10 mouse cellular contexts compared by ENCODE assay signal in genomic region chr13:110280028-110280562, GRCm38 (mm10). TPM values are rescaled to one million over a fixed set of nuclear protein-coding genes. Genes with fewer than 3 reads are reported as not detected.
DNase-seq lines count a peak whose midpoint lies in the region; ATAC-seq and TF ChIP-seq lines count a peak whose summit lies in the region.
"Had no signal": no experiment of that assay in that cellular context is flagged by ENCODE, and none has a peak within 500 bp of the region (broad histone marks: within the 10 kb centered on the region; RNA-seq: fewer than 3 reads in every experiment).

No protein-coding gene starts in this region.

- no peaks in the 10 kb centered on the region for H3K36me3 ChIP-seq in E14TG2a.4 (ENCODE audit: insufficient read depth, low read length)
- no peaks in the 10 kb centered on the region for H3K36me3 ChIP-seq in forebrain, embryonic 13.5 days (ENCODE audit: poor library complexity, severe bottlenecking)
- no peaks in the 10 kb centered on the region for H3K36me3 ChIP-seq in liver, embryonic 15.5 days (replicated peaks)
- no peaks in the 10 kb centered on the region for H3K36me3 ChIP-seq in neural tube, embryonic 12.5 days

- peak overlapping the region; percentile 72 for H3K9ac ChIP-seq in forebrain, embryonic 13.5 days
- no peak overlapping the region for H3K9ac ChIP-seq in liver, embryonic 15.5 days
- peak overlapping the region; percentile 52 for H3K9ac ChIP-seq in neural tube, embryonic 12.5 days

- under 1% methylated on average over 24 of the region's 24 CpGs for WGBS in forebrain, embryonic 13.5 days
- 2% methylated on average over 24 of the region's 24 CpGs for WGBS in liver, embryonic 15.5 days (ENCODE audit: insufficient replicate concordance)
- under 1% methylated on average over 24 of the region's 24 CpGs for WGBS in neural tube, embryonic 12.5 days

- peak; percentile 98 for ATAC-seq in cerebellum, adult (ENCODE audit: insufficient number of reproducible peaks, low FRiP score, low TSS enrichment)
- ATAC-seq in forebrain, embryonic 13.5 days, result peak; percentile 97
- peak; percentile 37; the same call in 1 of the 2 replicates for ATAC-seq in liver, embryonic 15.5 days (ENCODE audit: insufficient read depth)
- peak; percentile 99 for ATAC-seq in neural tube, embryonic 12.5 days (ENCODE audit: low FRiP score, low read depth)

- no peaks in the 10 kb centered on the region for H3K9me3 ChIP-seq in E14TG2a.4 (ENCODE audit: low read length)
- no peaks in the 10 kb centered on the region for H3K9me3 ChIP-seq in forebrain, embryonic 13.5 days (replicated peaks)
- no peaks in the 10 kb centered on the region for H3K9me3 ChIP-seq in liver, embryonic 15.5 days (replicated peaks)
- H3K9me3 ChIP-seq in neural tube, embryonic 12.5 days, result no peaks in the 10 kb centered on the region

- intact Hi-C loops in heart, postnatal 14 days (cut with DNase I), result no loop called here

- H3K27ac ChIP-seq in forebrain, embryonic 13.5 days, result peak overlapping the region; percentile 84
- no peak overlapping the region for H3K27ac ChIP-seq in liver, embryonic 15.5 days (replicated peaks)
- H3K27ac ChIP-seq in neural tube, embryonic 12.5 days, result peak overlapping the region; percentile 54; the same call in 1 of the 2 replicates

- no peak for TF ChIP-seq CTCF in E14TG2a.4 (conservative IDR thresholded peaks at IDR 0.05; ENCODE audit: low read length)

- H3K4me2 ChIP-seq in forebrain, embryonic 13.5 days, result peak overlapping the region; percentile 71
- peak overlapping the region; percentile 53 for H3K4me2 ChIP-seq in liver, embryonic 15.5 days
- H3K4me2 ChIP-seq in neural tube, embryonic 12.5 days (replicated peaks), result peak overlapping the region; percentile 69

- peaks cover 10% of the 10 kb centered on the region; the same call in 1 of the 2 replicates for H3K4me1 ChIP-seq in E14TG2a.4 (replicated peaks; ENCODE audit: low read depth, low read length)
- no peaks in the 10 kb centered on the region for H3K4me1 ChIP-seq in forebrain, embryonic 13.5 days
- 0 out of 2 replicates have a peak, but pooled peaks cover 5% of the 10 kb centered on the region for H3K4me1 ChIP-seq in liver, embryonic 15.5 days (replicated peaks)
- H3K4me1 ChIP-seq in neural tube, embryonic 12.5 days, result 0 out of 2 replicates have a peak, but pooled peaks cover 6% of the 10 kb centered on the region

- H3K4me3 ChIP-seq in E14TG2a.4 (replicated peaks; ENCODE audit: low read length), result peak overlapping the region; percentile 81
- H3K4me3 ChIP-seq in forebrain, embryonic 13.5 days, result peak overlapping the region; percentile 57
- H3K4me3 ChIP-seq in liver, embryonic 15.5 days (replicated peaks), result peak overlapping the region; percentile 29
- H3K4me3 ChIP-seq in neural tube, embryonic 12.5 days, result peak overlapping the region; percentile 56

- DNase-seq in heart, postnatal 14 days, result peak; percentile 43 to 55
- peak; percentile 82 for DNase-seq in layer of hippocampus, adult 11-12 months (ENCODE audit: low spot score)
- DNase-seq in spleen, postnatal 36 days (ENCODE audit: low spot score in 2 of 2), result no peak

- H3K27me3 ChIP-seq in E14TG2a.4 (ENCODE audit: insufficient read depth, low read length), result peaks cover 20% of the 10 kb centered on the region
- H3K27me3 ChIP-seq in forebrain, embryonic 13.5 days, result no peaks in the 10 kb centered on the region
- peaks cover 26% of the 10 kb centered on the region for H3K27me3 ChIP-seq in liver, embryonic 15.5 days
- H3K27me3 ChIP-seq in neural tube, embryonic 12.5 days (replicated peaks), result no peaks in the 10 kb centered on the region
- H3K27me3 ChIP-seq: CH12.LX had no signal

RNA-seq across cellular contexts. Expression of gene Rab3c, which starts 0.7 kb away (rescaled TPM):
- 87.2 and 89.1 TPM in 2 replicates for polyA plus RNA-seq in forebrain, embryonic 13.5 days (2015; fragmentation: Nextera tagmentation; extraction: Ambion mirVana)
- under 1 TPM; 0.05 to 0.10 TPM for total RNA-seq in heart, postnatal 14 days (2021)
- polyA plus RNA-seq in liver, embryonic 15.5 days (2015; fragmentation: Nextera tagmentation; extraction: Ambion mirVana), result 0.05 and 0.08 TPM in 2 replicates
- 92.4 and 112 TPM in 2 replicates for polyA plus RNA-seq in neural tube, embryonic 12.5 days (2016; fragmentation: Nextera tagmentation; extraction: Ambion mirVana)
- total RNA-seq: CH12.LX had no signal
- polyA plus RNA-seq: spleen, adult 2 months had no signal

Comparison
In these comparisons a context has a peak if more than half of its experiments do, and no peak if none do; other contexts are left out.
1. H3K4me3 ChIP-seq: peak in every context shown above with its lines; median percentile 81 in E14TG2a.4; 57 in forebrain, embryonic 13.5 days; 56 in neural tube, embryonic 12.5 days; 29 in liver, embryonic 15.5 days.
2. ATAC-seq: peak in every context shown above with its lines; median percentile 99 in neural tube, embryonic 12.5 days; 98 in cerebellum, adult; 97 in forebrain, embryonic 13.5 days; 37 in liver, embryonic 15.5 days.
3. DNase-seq: peak in heart, postnatal 14 days (2 of 2) and layer of hippocampus, adult 11-12 months (single experiment); none in spleen, postnatal 36 days (0 of 2).
4. RNA of gene Rab3c, which starts 0.7 kb away (polyA plus RNA-seq): 92.4 to 112 TPM in neural tube, embryonic 12.5 days and 87.2 to 89.1 TPM in forebrain, embryonic 13.5 days; 0.05 to 0.08 TPM in liver, embryonic 15.5 days; every median in the first group is over 10 times any median in the second.
5. Peak in every context shown above with its lines, with median percentiles within 50 percentile points of each other: H3K4me2 ChIP-seq.